Mouse (Mus musculus): ENCODE data around the gene Rps27a. TPM values are rescaled to one million over a fixed set of nuclear protein-coding genes. Genes with fewer than 3 reads are reported as not detected.

Gene Rps27a
- polyA plus RNA-seq, 1 experiment from 2014 or later: 1,412 TPM

DNA sequence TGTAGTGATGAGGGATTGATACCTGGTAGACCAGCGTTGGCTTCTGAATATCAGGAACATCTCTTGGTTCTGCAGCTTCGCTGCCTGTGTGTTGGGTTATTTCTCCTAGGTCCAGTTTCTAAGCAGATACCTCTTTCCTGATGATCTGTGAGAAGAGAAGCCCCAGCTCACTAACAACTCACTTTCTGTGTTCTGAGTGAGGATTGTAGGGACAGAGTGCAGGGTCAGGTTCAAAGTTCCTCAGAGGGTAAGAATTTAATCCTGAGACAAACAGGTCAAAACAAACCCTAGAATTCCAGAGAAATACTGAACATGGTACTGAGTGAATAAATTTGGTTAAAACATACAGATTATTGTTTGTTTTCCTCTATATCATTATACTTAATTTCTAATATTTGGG, 15.5 kb upstream of the Rps27a start:
- Histone ChIP-seq H3K36me3 (ENCODE audit: insufficient read depth, low read length) (no peaks in the 10 kb centered on the region), H3K4me2 (ENCODE audit: low read length) (no peak overlapping the region), H3K27me3 (ENCODE audit: insufficient read depth, low read length) (no peaks in the 10 kb centered on the region), H3K4me1 (replicated peaks; ENCODE audit: insufficient read depth, low read length) (no peaks in the 10 kb centered on the region), H3K9ac (ENCODE audit: low read depth, low read length) (no peak overlapping the region), H3K27ac (no peak overlapping the region), H3K9me3 (replicated peaks; ENCODE audit: low read length) (no peaks in the 10 kb centered on the region), H3K4me3 (replicated peaks; ENCODE audit: low read depth, low read length) (no peak overlapping the region)
- DNase-seq (ENCODE audit: low spot score) (no peak), ATAC-seq (replicated peaks; ENCODE audit: low FRiP score, low read depth) (no peak)
- no peak for TF ChIP-seq CTCF (IDR thresholded peaks at IDR 0.05; ENCODE audit: low read depth)
- WGBS: 91% methylated on average over 2 of the region's 2 CpGs

DNA sequence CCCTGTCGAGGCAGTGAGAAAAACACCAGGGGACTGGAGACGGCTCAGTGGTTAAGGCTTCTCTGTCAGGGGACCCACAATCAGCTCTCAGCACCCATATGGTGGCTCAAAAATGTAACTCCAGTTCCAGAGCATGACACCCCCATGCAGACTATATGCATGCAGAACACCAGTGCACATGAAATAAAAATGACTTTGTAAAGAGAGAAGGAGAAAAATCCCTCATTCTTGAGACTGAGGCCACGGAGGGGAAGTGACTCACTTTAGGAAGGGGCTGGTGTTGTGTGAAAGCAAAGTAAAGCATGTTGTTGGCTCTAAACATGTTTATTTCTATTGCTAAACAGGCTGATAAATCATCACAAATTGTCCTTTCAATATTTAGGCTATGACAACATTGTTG, 13.1 kb upstream of the Rps27a start:
- ATAC-seq (replicated peaks; ENCODE audit: low FRiP score, low read depth) (no peak), DNase-seq (ENCODE audit: low spot score) (no peak)
- Histone ChIP-seq H3K4me3 (replicated peaks; ENCODE audit: low read depth, low read length) (no peak overlapping the region), H3K27me3 (ENCODE audit: insufficient read depth, low read length) (no peaks in the 10 kb centered on the region), H3K4me2 (ENCODE audit: low read length) (no peak overlapping the region), H3K4me1 (replicated peaks; ENCODE audit: insufficient read depth, low read length) (no peaks in the 10 kb centered on the region), H3K36me3 (ENCODE audit: insufficient read depth, low read length) (no peaks in the 10 kb centered on the region), H3K9ac (ENCODE audit: low read depth, low read length) (no peak overlapping the region), H3K9me3 (replicated peaks; ENCODE audit: low read length) (no peaks in the 10 kb centered on the region), H3K27ac (no peak overlapping the region)
- TF ChIP-seq CTCF (IDR thresholded peaks at IDR 0.05; ENCODE audit: low read depth): no peak
- 89% methylated on average over 3 of the region's 3 CpGs for whole genome bisulfite sequencing

DNA sequence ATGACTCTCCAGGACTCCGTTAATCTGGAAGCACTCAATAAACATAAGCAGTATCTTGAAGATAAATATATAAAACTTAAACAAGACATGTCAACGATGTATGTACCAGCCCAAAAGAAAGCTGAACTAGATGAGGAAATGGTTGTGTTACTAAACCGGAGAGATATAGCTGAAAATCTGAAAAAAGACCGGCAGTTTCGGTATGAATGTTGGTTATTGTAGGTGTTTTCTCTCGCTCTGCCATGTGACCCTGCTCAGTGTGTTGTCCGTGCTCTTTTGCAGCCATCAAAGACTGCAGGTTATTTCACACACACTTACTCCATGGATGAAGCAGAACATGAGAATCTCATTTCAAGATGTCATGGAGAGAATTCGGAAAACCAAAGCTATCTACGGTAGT, 12.5 kb upstream of the Rps27a start:
- DNase-seq (ENCODE audit: low spot score) (no peak), ATAC-seq (replicated peaks; ENCODE audit: low FRiP score, low read depth) (no peak)
- H3K27me3 ChIP-seq (ENCODE audit: insufficient read depth, low read length): no peaks in the 10 kb centered on the region
- no peaks in the 10 kb centered on the region for H3K36me3 ChIP-seq (ENCODE audit: insufficient read depth, low read length)
- no peak for TF ChIP-seq CTCF (IDR thresholded peaks at IDR 0.05; ENCODE audit: low read depth)
- H3K4me2 ChIP-seq (ENCODE audit: low read length): no peak overlapping the region
- no peak overlapping the region for H3K9ac ChIP-seq (ENCODE audit: low read depth, low read length)
- no peaks in the 10 kb centered on the region for H3K9me3 ChIP-seq (replicated peaks; ENCODE audit: low read length)
- 87% methylated on average over 9 of the region's 9 CpGs for WGBS
- no peak overlapping the region for H3K27ac ChIP-seq
- H3K4me3 ChIP-seq (replicated peaks; ENCODE audit: low read depth, low read length): no peak overlapping the region
- no peaks in the 10 kb centered on the region for H3K4me1 ChIP-seq (replicated peaks; ENCODE audit: insufficient read depth, low read length)

- Histone ChIP-seq H3K9ac (ENCODE audit: low read depth, low read length) (no peak overlapping the region), H3K27ac (no peak overlapping the region), H3K4me3 (replicated peaks; ENCODE audit: low read depth, low read length) (no peak overlapping the region), H3K4me1 (replicated peaks; ENCODE audit: insufficient read depth, low read length) (peaks cover 9% of the 10 kb centered on the region; the same call in 1 of the 2 replicates), H3K27me3 (ENCODE audit: insufficient read depth, low read length) (no peaks in the 10 kb centered on the region), H3K4me2 (ENCODE audit: low read length) (no peak overlapping the region), H3K9me3 (replicated peaks; ENCODE audit: low read length) (no peaks in the 10 kb centered on the region), H3K36me3 (ENCODE audit: insufficient read depth, low read length) (peaks cover 3% of the 10 kb centered on the region; the same call in 1 of the 2 replicates)
- TF ChIP-seq CTCF (IDR thresholded peaks at IDR 0.05; ENCODE audit: low read depth): no peak
- DNase-seq (ENCODE audit: low spot score) (no peak), ATAC-seq (replicated peaks; ENCODE audit: low FRiP score, low read depth) (no peak)
- 92% methylated on average over 1 of the region's 1 CpGs for WGBS
These were observed 1.5 kb upstream of the Rps27a start for GRCm38 (mm10) chr11:29549425-29549778.

GRCm38 (mm10) chr11:29548504-29549424, 855 bp upstream of the Rps27a start:
- 23% methylated on average over 23 of the region's 23 CpGs for WGBS
- H3K9ac ChIP-seq (ENCODE audit: low read depth, low read length): peak overlapping the region; percentile 85
- H3K36me3 ChIP-seq (ENCODE audit: insufficient read depth, low read length): peaks cover 3% of the 10 kb centered on the region; the same call in 1 of the 2 replicates
- TF ChIP-seq CTCF (IDR thresholded peaks at IDR 0.05; ENCODE audit: low read depth): no peak
- H3K4me2 ChIP-seq (ENCODE audit: low read length): peak overlapping the region; percentile 70
- H3K4me3 ChIP-seq (replicated peaks; ENCODE audit: low read depth, low read length): peak overlapping the region; percentile 86
- ATAC-seq (replicated peaks; ENCODE audit: low FRiP score, low read depth): no peak
- peak; percentile 15 for DNase-seq (ENCODE audit: low spot score)
- H3K27me3 ChIP-seq (ENCODE audit: insufficient read depth, low read length): no peaks in the 10 kb centered on the region
- H3K27ac ChIP-seq: peak overlapping the region; percentile 86
- no peaks in the 10 kb centered on the region for H3K9me3 ChIP-seq (replicated peaks; ENCODE audit: low read length)
- H3K4me1 ChIP-seq (replicated peaks; ENCODE audit: insufficient read depth, low read length): peaks cover 9% of the 10 kb centered on the region; the same call in 1 of the 2 replicates

GRCm38 (mm10) chr11:29547249-29547751, 609 bp downstream of the Rps27a start:
- H3K36me3 ChIP-seq (ENCODE audit: insufficient read depth, low read length): peaks cover 4% of the 10 kb centered on the region; the same call in 1 of the 2 replicates
- no peaks in the 10 kb centered on the region for H3K9me3 ChIP-seq (replicated peaks; ENCODE audit: low read length)
- peak overlapping the region; percentile 85 for H3K9ac ChIP-seq (ENCODE audit: low read depth, low read length)
- no peak for ATAC-seq (replicated peaks; ENCODE audit: low FRiP score, low read depth)
- peak overlapping the region; percentile 86 for H3K27ac ChIP-seq
- DNase-seq (ENCODE audit: low spot score): peak; percentile 45
- peak overlapping the region; percentile 86 for H3K4me3 ChIP-seq (replicated peaks; ENCODE audit: low read depth, low read length)
- WGBS: 0% methylated on average over 27 of the region's 27 CpGs
- H3K27me3 ChIP-seq (ENCODE audit: insufficient read depth, low read length): no peaks in the 10 kb centered on the region
- peak overlapping the region; percentile 73 for H3K4me2 ChIP-seq (ENCODE audit: low read length)
- TF ChIP-seq CTCF (IDR thresholded peaks at IDR 0.05; ENCODE audit: low read depth): no peak
- peaks cover 9% of the 10 kb centered on the region; the same call in 1 of the 2 replicates for H3K4me1 ChIP-seq (replicated peaks; ENCODE audit: insufficient read depth, low read length)

Data from kidney, postnatal 0 days (tissue).